Mouse (Mus musculus) cerebellum, adult 2 months (tissue): ENCODE data around the gene Tmem136. TPM values are rescaled to one million over a fixed set of nuclear protein-coding genes. Genes with fewer than 3 reads are reported as not detected.

Experiments
- DNase-seq, 2 experiments: peaks; one replicate each; pipeline ENCODE4 v3.0.0; 2021
- H3K27ac ChIP-seq: fragments of 200-500 bp; 2 replicates; pipeline ENCODE4 v1.5.1; 2012; ENCODE audit warnings: low read length, control low read depth, inconsistent platforms; ENCODE audit not compliant: insufficient read depth
- H3K27me3 ChIP-seq: fragments of 200-500 bp; 2 replicates; pipeline ENCODE4 v1.6.1; 2012; ENCODE audit warnings: inconsistent platforms, mild to moderate bottlenecking, low read length, moderate library complexity; ENCODE audit not compliant: control insufficient read depth, insufficient read depth
- H3K4me1 ChIP-seq: fragments of 200-500 bp; 2 replicates; pipeline ENCODE4 v1.6.1; 2011; ENCODE audit warnings: low read length; ENCODE audit not compliant: control insufficient read depth, insufficient read depth
- H3K4me3 ChIP-seq: fragments of 200-500 bp; replicated peaks from 2 replicates; pipeline ENCODE3; 2011; ENCODE audit warnings: mild to moderate bottlenecking, low read depth, low read length, control low read depth; ENCODE audit not compliant: insufficient read depth
- CTCF ChIP-seq: fragments of 200-500 bp; IDR thresholded peaks from 2 replicates; pipeline ENCODE4 v1.5.1; 2011; ENCODE audit warnings: low read depth, mild to moderate bottlenecking, control low read depth, low read length, moderate library complexity, borderline replicate concordance; ENCODE audit not compliant: insufficient read depth
- POLR2A ChIP-seq: fragments of 200-500 bp; IDR thresholded peaks from 2 replicates; pipeline ENCODE4 v1.6.1; 2011; ENCODE audit warnings: low read length, control low read depth, borderline replicate concordance; ENCODE audit not compliant: insufficient read depth
- WGBS: fragments of 180-500 bp; shearing (Covaris S2); methylation state at CpG from one replicate; pipeline ENCODE4 v1.1.7; 2018; 5-methylcytosine and 5-hydroxymethylcytosine counted together
- polyA plus RNA-seq: library from polyadenylated mRNA; depleted of rRNA; stranded (reverse); fragments of >200 nt; gene quantifications from 2 replicates; pipeline ENCODE4 v1.2.3, GENCODE M21; 2012

The Tmem136 gene
- polyA plus RNA-seq, 1 experiment, result 17.4 TPM

DNA sequence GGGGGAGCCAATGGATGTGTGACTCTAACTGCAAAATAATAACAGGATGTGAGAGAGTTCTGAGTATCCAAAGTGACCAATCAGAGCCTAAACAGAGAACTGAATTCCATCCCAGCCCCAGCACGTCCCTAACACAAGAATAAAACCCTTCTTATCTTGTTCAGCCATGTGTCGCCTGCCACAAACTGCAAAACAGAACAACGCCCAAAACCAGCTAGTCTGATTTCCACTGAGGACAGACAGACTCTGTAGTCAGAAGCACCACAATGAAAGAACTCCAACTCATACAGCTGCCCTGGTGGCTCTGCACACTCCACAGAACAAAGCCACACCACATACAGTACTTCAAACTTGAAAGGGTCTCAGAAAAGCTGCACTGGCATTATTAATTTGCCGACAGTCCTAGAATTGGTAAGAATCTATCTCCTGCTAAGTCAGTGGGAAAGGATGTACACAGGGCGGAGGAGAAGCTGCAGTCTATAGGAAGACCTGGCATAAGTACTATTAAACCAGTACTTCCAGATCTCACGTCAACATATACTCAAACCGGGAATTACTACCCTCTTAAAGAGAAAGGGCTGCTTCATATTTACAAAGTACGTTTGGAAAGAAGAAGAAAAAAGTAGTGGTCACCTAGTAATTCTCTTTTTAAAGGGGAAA, 14.3 kb downstream of the Tmem136 start:
- no peak for TF ChIP-seq CTCF
- no peak for TF ChIP-seq POLR2A
- Histone ChIP-seq H3K4me1 (no peaks in the 10 kb centered on the region; the same call in 1 of the 2 replicates), H3K27me3 (no peaks in the 10 kb centered on the region; the same call in 1 of the 2 replicates), H3K4me3 (no peak overlapping the region), H3K27ac (no peak overlapping the region)
- 61% methylated on average over 8 of the region's 8 CpGs for WGBS
- DNase-seq, result no peak

GRCm38 (mm10) chr9:43098922-43099321, 17.4 kb downstream of the Tmem136 start:
- 59% methylated on average over 4 of the region's 4 CpGs for WGBS
- no peak overlapping the region for H3K4me3 ChIP-seq
- H3K27ac ChIP-seq, result no peak overlapping the region
- TF ChIP-seq CTCF (no peak), POLR2A (no peak)
- peaks cover 11% of the 10 kb centered on the region for H3K4me1 ChIP-seq
- no peak for DNase-seq
- H3K27me3 ChIP-seq, result no peaks in the 10 kb centered on the region; the same call in 1 of the 2 replicates

GRCm38 (mm10) chr9:43097801-43098557, 18.4 kb downstream of the Tmem136 start:
- H3K4me3 ChIP-seq, result no peak overlapping the region
- peaks cover 16% of the 10 kb centered on the region for H3K4me1 ChIP-seq
- no peak for DNase-seq
- no peak overlapping the region for H3K27ac ChIP-seq
- 81% methylated on average over 3 of the region's 3 CpGs for WGBS
- H3K27me3 ChIP-seq, result no peaks in the 10 kb centered on the region; the same call in 1 of the 2 replicates
- TF ChIP-seq POLR2A (no peak), CTCF (no peak)

DNA sequence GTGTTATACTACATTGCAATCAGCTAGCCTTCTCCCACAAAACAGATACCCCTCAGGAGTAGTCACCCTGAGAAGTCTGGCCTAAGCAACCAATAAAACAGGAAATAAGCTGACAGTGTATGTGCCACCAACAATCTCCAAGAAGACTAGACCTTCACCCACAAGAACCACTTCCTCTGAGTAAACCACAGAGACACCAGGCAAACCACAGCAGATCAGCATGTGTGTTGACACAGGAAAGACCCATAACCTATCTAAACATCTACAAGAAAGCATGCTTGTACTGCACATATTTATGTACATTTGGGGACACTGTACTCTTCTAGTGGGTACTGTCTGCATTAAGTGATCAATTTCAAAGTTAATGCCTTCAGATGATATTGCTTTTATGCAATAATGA, 20.0 kb downstream of the Tmem136 start:
- Histone ChIP-seq H3K4me3 (no peak overlapping the region), H3K27me3 (no peaks in the 10 kb centered on the region; the same call in 1 of the 2 replicates), H3K27ac (no peak overlapping the region), H3K4me1 (peaks cover 16% of the 10 kb centered on the region)
- no peak for TF ChIP-seq CTCF
- no peak for TF ChIP-seq POLR2A
- DNase-seq, result no peak

- 69% methylated on average over 4 of the region's 4 CpGs for WGBS
These were observed 21.5 kb downstream of the Tmem136 start for GRCm38 (mm10) chr9:43094828-43095227.

GRCm38 (mm10) chr9:43093803-43094202, 22.6 kb downstream of the Tmem136 start:
- peak; percentile 43 to 72 for DNase-seq
- TF ChIP-seq CTCF (no peak), POLR2A (no peak)

More at GRCm38 (mm10) chr9:43094828-43095227, 21.5 kb downstream of the Tmem136 start:
- Histone ChIP-seq H3K27me3 (no peaks in the 10 kb centered on the region), H3K4me3 (no peak overlapping the region), H3K4me1 (peaks cover 16% of the 10 kb centered on the region), H3K27ac (no peak overlapping the region)
- TF ChIP-seq CTCF (no peak), POLR2A (no peak)
- no peak for DNase-seq

GRCm38 (mm10) chr9:43085686-43086285, 30.6 kb downstream of the Tmem136 start:
- Histone ChIP-seq H3K4me1 (no peaks in the 10 kb centered on the region; the same call in 1 of the 2 replicates), H3K27ac (no peak overlapping the region), H3K4me3 (no peak overlapping the region), H3K27me3 (no peaks in the 10 kb centered on the region)
- no peak for DNase-seq
- no peak for TF ChIP-seq CTCF
- no peak for TF ChIP-seq POLR2A
- 94% methylated on average over 1 of the region's 1 CpGs for WGBS

More at GRCm38 (mm10) chr9:43093803-43094202, 22.6 kb downstream of the Tmem136 start:
- Histone ChIP-seq H3K4me1 (peaks cover 16% of the 10 kb centered on the region), H3K4me3 (peak overlapping the region; percentile 29), H3K27ac (no peak overlapping the region; the same call in 1 of the 2 replicates), H3K27me3 (no peaks in the 10 kb centered on the region)
- 14% methylated on average over 3 of the region's 3 CpGs for WGBS
